Mouse (Mus musculus): Measurements from ENCODE around the gene Fmo2.

The Fmo2 gene

GRCm38 (mm10) chr1:162897838-162898811, at the start of gene Fmo2:
TSS of gene Fmo2 (minus strand) at chr1:162898726.
- peak; percentile 39 to 62 for DNase-seq (ENCODE audit: low spot score in 2 of 2)

- no peak for DNase-seq (ENCODE audit: low spot score in 2 of 2)
Observed at GRCm38 (mm10) chr1:162947934-162948333, 49.4 kb upstream of the Fmo2 start.

GRCm38 (mm10) chr1:162946837-162947558, 48.5 kb upstream of the Fmo2 start:
- no peak for DNase-seq (ENCODE audit: low spot score in 2 of 2)

- DNase-seq (ENCODE audit: low spot score in 2 of 2): no peak
Observed at GRCm38 (mm10) chr1:162943700-162944099, 45.2 kb upstream of the Fmo2 start.

- DNase-seq (ENCODE audit: low spot score in 2 of 2): peak in 1 of 2 experiments; percentile 46
Observed at GRCm38 (mm10) chr1:162938696-162939351, 40.3 kb upstream of the Fmo2 start.

GRCm38 (mm10) chr1:162937970-162938695, 39.6 kb upstream of the Fmo2 start:
- DNase-seq (ENCODE audit: low spot score in 2 of 2): peak in 1 of 2 experiments; percentile 15

GRCm38 (mm10) chr1:162937415-162937814, 38.9 kb upstream of the Fmo2 start, which contains the start of gene Fmo6:
TSS of gene Fmo6 (minus strand) at chr1:162937515.
- DNase-seq (ENCODE audit: low spot score in 2 of 2): no peak

GRCm38 (mm10) chr1:162934374-162935012, 36.0 kb upstream of the Fmo2 start:
- no peak for DNase-seq (ENCODE audit: low spot score in 2 of 2)

GRCm38 (mm10) chr1:162932386-162932785, 33.9 kb upstream of the Fmo2 start:
- no peak for DNase-seq (ENCODE audit: low spot score in 2 of 2)

- peak in 1 of 2 experiments; percentile 11 for DNase-seq (ENCODE audit: low spot score in 2 of 2)
Observed at GRCm38 (mm10) chr1:162931880-162932279, 33.4 kb upstream of the Fmo2 start.

GRCm38 (mm10) chr1:162931310-162931875, 32.9 kb upstream of the Fmo2 start:
- DNase-seq (ENCODE audit: low spot score in 2 of 2): peak in 1 of 2 experiments; percentile 12

- DNase-seq (ENCODE audit: low spot score in 2 of 2): no peak
Observed at GRCm38 (mm10) chr1:162930631-162931030, 32.1 kb upstream of the Fmo2 start.

GRCm38 (mm10) chr1:162929146-162929545, 30.6 kb upstream of the Fmo2 start:
- no peak for DNase-seq (ENCODE audit: low spot score in 2 of 2)

- DNase-seq (ENCODE audit: low spot score in 2 of 2): no peak
Observed at GRCm38 (mm10) chr1:162925121-162925520, 26.6 kb upstream of the Fmo2 start.

- no peak for DNase-seq (ENCODE audit: low spot score in 2 of 2)
Observed at GRCm38 (mm10) chr1:162916661-162917060, 18.1 kb upstream of the Fmo2 start.

- DNase-seq (ENCODE audit: low spot score in 2 of 2): no peak
Observed at GRCm38 (mm10) chr1:162914932-162915556, 16.5 kb upstream of the Fmo2 start.

GRCm38 (mm10) chr1:162912085-162912484, 13.6 kb upstream of the Fmo2 start:
- DNase-seq (ENCODE audit: low spot score in 2 of 2): no peak

- DNase-seq (ENCODE audit: low spot score in 2 of 2): no peak
Observed at GRCm38 (mm10) chr1:162901879-162902278, 3.4 kb upstream of the Fmo2 start.

- peak; percentile 70 to 77 for DNase-seq (ENCODE audit: low spot score in 2 of 2)
Observed at GRCm38 (mm10) chr1:162895900-162896299, 2.6 kb downstream of the Fmo2 start.

GRCm38 (mm10) chr1:162893014-162893413, 5.5 kb downstream of the Fmo2 start:
- DNase-seq (ENCODE audit: low spot score in 2 of 2): no peak

Data from urinary bladder, postnatal 36 days (tissue).